Mouse (Mus musculus): Measurements from ENCODE around the gene Wnt7a. TPM values are rescaled to one million over a fixed set of nuclear protein-coding genes. Genes with fewer than 3 reads are reported as not detected.

Wnt7a gene
- polyA plus RNA-seq, 1 experiment from 2014 or later: 12.4 TPM

DNA sequence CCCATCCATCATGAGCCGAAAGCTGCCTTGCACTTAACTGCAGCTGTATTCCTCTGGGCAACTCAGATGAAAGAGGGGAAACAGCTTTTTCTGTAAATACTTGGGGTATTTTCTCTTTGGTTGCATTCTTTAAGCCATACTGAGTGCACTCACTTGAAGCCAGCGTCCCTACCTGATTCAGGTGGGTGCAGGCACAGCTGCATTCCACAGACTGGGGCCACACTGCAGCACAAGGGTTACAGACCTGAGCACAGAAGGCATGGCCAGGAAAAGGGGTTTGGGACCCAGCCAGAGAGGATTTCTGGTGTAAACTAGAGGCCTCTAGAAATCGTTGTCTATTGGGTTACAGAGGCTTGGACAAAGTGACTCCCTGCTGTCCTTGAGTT lies 38.6 kb downstream of the Wnt7a start:
- no peak overlapping the region for H3K4me2 ChIP-seq
- 51% methylated on average over 3 of the region's 3 CpGs for WGBS
- H3K9me3 ChIP-seq (ENCODE audit: control insufficient read depth, low read length): no peaks in the 10 kb centered on the region
- no peaks in the 10 kb centered on the region for H3K36me3 ChIP-seq (ENCODE audit: control insufficient read depth, insufficient read depth, low read length)
- H3K27me3 ChIP-seq (ENCODE audit: control insufficient read depth, insufficient read depth, low read length): no peaks in the 10 kb centered on the region
- no peaks in the 10 kb centered on the region for H3K4me1 ChIP-seq (ENCODE audit: control insufficient read depth, insufficient read depth, low read length)
- H3K9ac ChIP-seq (ENCODE audit: low read length): no peak overlapping the region
- no peak overlapping the region for H3K27ac ChIP-seq (ENCODE audit: low read depth, low read length)
- H3K4me3 ChIP-seq (ENCODE audit: low read depth, low read length): no peak overlapping the region
- DNase-seq (ENCODE audit: low spot score, missing footprints) (no peak), ATAC-seq (ENCODE audit: low FRiP score) (no peak)

DNA sequence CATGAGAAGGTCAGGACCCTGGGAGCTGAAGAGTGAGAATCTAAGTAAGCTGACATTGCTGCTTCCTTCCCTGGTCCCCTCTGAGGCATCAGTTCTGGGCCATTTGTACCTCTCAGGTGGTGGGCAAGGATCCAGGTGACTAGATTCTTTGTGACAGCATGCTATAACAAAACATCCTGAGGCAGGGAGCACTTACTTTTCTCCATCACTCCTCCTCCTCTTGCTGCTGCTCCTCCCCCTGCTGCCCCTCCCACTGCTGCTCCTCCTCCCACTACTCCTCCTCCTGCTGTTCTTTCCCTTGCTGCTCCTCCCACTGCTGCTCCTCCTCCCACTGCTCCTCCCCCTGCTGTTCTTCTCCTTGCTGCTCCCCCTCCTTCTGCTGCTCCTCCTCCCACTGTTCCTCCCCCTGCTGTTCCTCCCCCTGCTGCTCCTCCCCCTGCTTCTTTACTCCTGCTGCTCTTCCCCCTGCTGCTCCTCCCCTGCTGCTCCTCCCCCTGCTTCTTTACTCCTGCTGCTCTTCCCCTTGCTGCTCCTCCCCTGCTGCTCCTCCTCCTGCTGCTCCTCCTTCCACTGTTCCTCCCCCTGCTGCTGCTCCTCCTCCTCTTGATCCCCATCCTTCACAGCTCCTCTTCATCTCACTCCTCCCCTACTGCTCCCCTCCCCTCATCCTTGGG lies 39.1 kb downstream of the Wnt7a start:
- DNase-seq (ENCODE audit: low spot score, missing footprints) (no peak), ATAC-seq (ENCODE audit: low FRiP score) (no peak)
- Histone ChIP-seq H3K4me2 (no peak overlapping the region), H3K9ac (ENCODE audit: low read length) (no peak overlapping the region), H3K9me3 (ENCODE audit: control insufficient read depth, low read length) (no peaks in the 10 kb centered on the region), H3K27ac (ENCODE audit: low read depth, low read length) (no peak overlapping the region), H3K4me3 (ENCODE audit: low read depth, low read length) (no peak overlapping the region), H3K36me3 (ENCODE audit: control insufficient read depth, insufficient read depth, low read length) (no peaks in the 10 kb centered on the region), H3K27me3 (ENCODE audit: control insufficient read depth, insufficient read depth, low read length) (no peaks in the 10 kb centered on the region), H3K4me1 (ENCODE audit: control insufficient read depth, insufficient read depth, low read length) (no peaks in the 10 kb centered on the region)

GRCm38 (mm10) chr6:91366781-91367180 lies 44.4 kb downstream of the Wnt7a start:
- Histone ChIP-seq H3K27ac (ENCODE audit: low read depth, low read length) (no peak overlapping the region), H3K27me3 (ENCODE audit: control insufficient read depth, insufficient read depth, low read length) (no peaks in the 10 kb centered on the region), H3K4me2 (no peak overlapping the region), H3K4me1 (ENCODE audit: control insufficient read depth, insufficient read depth, low read length) (no peaks in the 10 kb centered on the region), H3K4me3 (ENCODE audit: low read depth, low read length) (no peak overlapping the region), H3K9me3 (ENCODE audit: control insufficient read depth, low read length) (no peaks in the 10 kb centered on the region), H3K36me3 (ENCODE audit: control insufficient read depth, insufficient read depth, low read length) (no peaks in the 10 kb centered on the region), H3K9ac (ENCODE audit: low read length) (no peak overlapping the region)
- DNase-seq (ENCODE audit: low spot score, missing footprints) (no peak), ATAC-seq (ENCODE audit: low FRiP score) (no peak)
- WGBS: 84% methylated on average over 1 of the region's 1 CpGs

GRCm38 (mm10) chr6:91365480-91365879 lies 45.7 kb downstream of the Wnt7a start:
- 77% methylated on average over 14 of the region's 14 CpGs for WGBS
- no peak for ATAC-seq (ENCODE audit: low FRiP score)

GRCm38 (mm10) chr6:91362756-91363155 lies 48.4 kb downstream of the Wnt7a start:
- Histone ChIP-seq H3K27ac (ENCODE audit: low read depth, low read length) (no peak overlapping the region), H3K27me3 (ENCODE audit: control insufficient read depth, insufficient read depth, low read length) (no peaks in the 10 kb centered on the region), H3K36me3 (ENCODE audit: control insufficient read depth, insufficient read depth, low read length) (no peaks in the 10 kb centered on the region), H3K4me1 (ENCODE audit: control insufficient read depth, insufficient read depth, low read length) (0 out of 2 replicates have a peak, but pooled peaks cover 2% of the 10 kb centered on the region), H3K4me2 (no peak overlapping the region), H3K9me3 (ENCODE audit: control insufficient read depth, low read length) (no peaks in the 10 kb centered on the region), H3K4me3 (ENCODE audit: low read depth, low read length) (no peak overlapping the region), H3K9ac (ENCODE audit: low read length) (no peak overlapping the region)
- 86% methylated on average over 2 of the region's 2 CpGs for WGBS
- DNase-seq (ENCODE audit: low spot score, missing footprints) (no peak), ATAC-seq (ENCODE audit: low FRiP score) (no peak)

More at GRCm38 (mm10) chr6:91365480-91365879, 45.7 kb downstream of the Wnt7a start:
- no peak overlapping the region for H3K27ac ChIP-seq (ENCODE audit: low read depth, low read length)
- no peak overlapping the region for H3K4me2 ChIP-seq
- 0 out of 2 replicates have a peak, but pooled peaks cover 2% of the 10 kb centered on the region for H3K4me1 ChIP-seq (ENCODE audit: control insufficient read depth, insufficient read depth, low read length)
- no peak for DNase-seq (ENCODE audit: low spot score, missing footprints)
- no peaks in the 10 kb centered on the region for H3K9me3 ChIP-seq (ENCODE audit: control insufficient read depth, low read length)
- no peaks in the 10 kb centered on the region for H3K36me3 ChIP-seq (ENCODE audit: control insufficient read depth, insufficient read depth, low read length)
- no peaks in the 10 kb centered on the region for H3K27me3 ChIP-seq (ENCODE audit: control insufficient read depth, insufficient read depth, low read length)
- H3K9ac ChIP-seq (ENCODE audit: low read length): no peak overlapping the region
- no peak overlapping the region for H3K4me3 ChIP-seq (ENCODE audit: low read depth, low read length)

DNA sequence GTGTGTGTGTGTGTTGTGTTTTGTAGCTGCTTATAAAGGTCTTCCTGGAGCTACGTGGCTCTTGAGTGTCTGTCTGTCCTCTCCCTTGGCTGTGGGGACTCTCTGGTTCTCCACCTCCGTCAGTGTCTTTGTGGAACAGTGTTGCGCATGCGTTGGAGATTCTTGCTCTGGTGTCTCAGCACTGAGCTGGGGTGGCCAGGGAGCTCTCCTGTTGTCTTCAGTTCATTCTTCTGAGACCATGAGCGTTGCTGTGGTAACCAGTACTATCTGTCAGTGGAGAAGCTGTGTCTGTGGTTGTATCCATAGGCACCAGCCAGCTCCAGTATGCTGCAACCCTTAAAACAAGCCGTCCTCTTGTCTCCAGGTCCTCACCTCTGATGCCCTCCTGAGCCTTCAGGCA lies 50.2 kb downstream of the Wnt7a start:
- Histone ChIP-seq H3K4me3 (ENCODE audit: low read depth, low read length) (no peak overlapping the region), H3K9ac (ENCODE audit: low read length) (no peak overlapping the region), H3K4me1 (ENCODE audit: control insufficient read depth, insufficient read depth, low read length) (0 out of 2 replicates have a peak, but pooled peaks cover 4% of the 10 kb centered on the region), H3K9me3 (ENCODE audit: control insufficient read depth, low read length) (no peaks in the 10 kb centered on the region), H3K36me3 (ENCODE audit: control insufficient read depth, insufficient read depth, low read length) (no peaks in the 10 kb centered on the region), H3K27me3 (ENCODE audit: control insufficient read depth, insufficient read depth, low read length) (no peaks in the 10 kb centered on the region), H3K27ac (ENCODE audit: low read depth, low read length) (no peak overlapping the region), H3K4me2 (no peak overlapping the region)
- ATAC-seq (ENCODE audit: low FRiP score) (peak; percentile 64; the same call in 1 of the 2 replicates), DNase-seq (ENCODE audit: low spot score, missing footprints) (no peak)
- WGBS: 37% methylated on average over 6 of the region's 6 CpGs

- no peak for DNase-seq (ENCODE audit: low spot score, missing footprints)
- Histone ChIP-seq H3K4me1 (ENCODE audit: control insufficient read depth, insufficient read depth, low read length) (0 out of 2 replicates have a peak, but pooled peaks cover 4% of the 10 kb centered on the region), H3K27ac (ENCODE audit: low read depth, low read length) (no peak overlapping the region), H3K9me3 (ENCODE audit: control insufficient read depth, low read length) (no peaks in the 10 kb centered on the region), H3K4me3 (ENCODE audit: low read depth, low read length) (no peak overlapping the region), H3K27me3 (ENCODE audit: control insufficient read depth, insufficient read depth, low read length) (no peaks in the 10 kb centered on the region), H3K36me3 (ENCODE audit: control insufficient read depth, insufficient read depth, low read length) (no peaks in the 10 kb centered on the region), H3K4me2 (no peak overlapping the region), H3K9ac (ENCODE audit: low read length) (no peak overlapping the region)
- WGBS: 89% methylated on average over 4 of the region's 4 CpGs
- no peak for ATAC-seq (ENCODE audit: low FRiP score)
These were observed 50.8 kb downstream of the Wnt7a start for GRCm38 (mm10) chr6:91360371-91360690.

DNA sequence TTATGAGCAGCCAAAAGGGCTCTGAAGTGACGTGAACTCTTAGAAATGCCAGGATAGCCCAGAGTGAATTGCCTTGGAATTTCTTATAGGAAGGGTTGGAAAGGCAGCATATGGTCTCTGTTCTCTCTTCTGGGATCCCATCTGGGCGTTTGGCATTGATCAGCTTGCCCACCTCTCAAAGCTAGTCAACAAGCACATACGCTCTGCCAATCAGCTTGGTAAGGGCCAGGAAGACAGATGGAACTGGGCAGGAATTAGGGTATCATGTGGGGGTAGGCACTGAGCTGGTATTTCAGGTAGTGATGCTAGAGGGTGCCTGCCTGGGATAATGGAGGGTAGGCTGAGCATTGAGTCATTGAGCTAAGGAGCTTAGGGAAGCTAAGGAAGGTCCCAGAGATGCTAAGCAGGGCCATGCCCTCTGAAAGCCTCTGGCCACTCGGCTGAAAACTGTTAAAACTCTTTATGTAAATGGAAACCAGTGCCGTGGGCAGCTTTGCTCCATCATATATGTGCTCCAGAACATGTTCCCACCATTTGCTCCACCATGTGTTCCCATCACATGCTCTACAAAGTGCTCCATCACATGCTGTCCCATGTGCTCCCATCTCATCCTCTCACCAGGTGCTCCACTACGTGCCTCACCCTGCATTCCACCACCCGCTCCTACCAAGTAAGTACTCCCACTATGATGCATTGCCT lies 51.3 kb downstream of the Wnt7a start:
- no peak overlapping the region for H3K4me2 ChIP-seq
- no peaks in the 10 kb centered on the region for H3K9me3 ChIP-seq (ENCODE audit: control insufficient read depth, low read length)
- H3K9ac ChIP-seq (ENCODE audit: low read length): no peak overlapping the region

GRCm38 (mm10) chr6:91358866-91359656 lies 52.1 kb downstream of the Wnt7a start:
- H3K9ac ChIP-seq (ENCODE audit: low read length): no peak overlapping the region
- no peak overlapping the region for H3K27ac ChIP-seq (ENCODE audit: low read depth, low read length)
- H3K4me1 ChIP-seq (ENCODE audit: control insufficient read depth, insufficient read depth, low read length): 0 out of 2 replicates have a peak, but pooled peaks cover 4% of the 10 kb centered on the region
- H3K27me3 ChIP-seq (ENCODE audit: control insufficient read depth, insufficient read depth, low read length): no peaks in the 10 kb centered on the region
- ATAC-seq (ENCODE audit: low FRiP score): no peak
- DNase-seq (ENCODE audit: low spot score, missing footprints): no peak
- H3K9me3 ChIP-seq (ENCODE audit: control insufficient read depth, low read length): no peaks in the 10 kb centered on the region
- H3K4me3 ChIP-seq (ENCODE audit: low read depth, low read length): no peak overlapping the region
- 86% methylated on average over 6 of the region's 6 CpGs for WGBS
- H3K36me3 ChIP-seq (ENCODE audit: control insufficient read depth, insufficient read depth, low read length): no peaks in the 10 kb centered on the region
- no peak overlapping the region for H3K4me2 ChIP-seq

More for the DNA sequence above, 51.3 kb downstream of the Wnt7a start:
- Histone ChIP-seq H3K27ac (ENCODE audit: low read depth, low read length) (no peak overlapping the region), H3K4me1 (ENCODE audit: control insufficient read depth, insufficient read depth, low read length) (0 out of 2 replicates have a peak, but pooled peaks cover 4% of the 10 kb centered on the region), H3K36me3 (ENCODE audit: control insufficient read depth, insufficient read depth, low read length) (no peaks in the 10 kb centered on the region), H3K27me3 (ENCODE audit: control insufficient read depth, insufficient read depth, low read length) (no peaks in the 10 kb centered on the region), H3K4me3 (ENCODE audit: low read depth, low read length) (no peak overlapping the region)
- no peak for ATAC-seq (ENCODE audit: low FRiP score)
- 84% methylated on average over 7 of the region's 7 CpGs for WGBS
- DNase-seq (ENCODE audit: low spot score, missing footprints): no peak

All from midbrain, embryonic 11.5 days (tissue).